Mouse (Mus musculus): ENCODE data around the gene Cdh11. TPM values are rescaled to one million over a fixed set of nuclear protein-coding genes. Genes with fewer than 3 reads are reported as not detected.

Cdh11 gene
- total and polyA plus RNA-seq, 3 experiments, result 0.07 TPM; not detected in 2

DNA sequence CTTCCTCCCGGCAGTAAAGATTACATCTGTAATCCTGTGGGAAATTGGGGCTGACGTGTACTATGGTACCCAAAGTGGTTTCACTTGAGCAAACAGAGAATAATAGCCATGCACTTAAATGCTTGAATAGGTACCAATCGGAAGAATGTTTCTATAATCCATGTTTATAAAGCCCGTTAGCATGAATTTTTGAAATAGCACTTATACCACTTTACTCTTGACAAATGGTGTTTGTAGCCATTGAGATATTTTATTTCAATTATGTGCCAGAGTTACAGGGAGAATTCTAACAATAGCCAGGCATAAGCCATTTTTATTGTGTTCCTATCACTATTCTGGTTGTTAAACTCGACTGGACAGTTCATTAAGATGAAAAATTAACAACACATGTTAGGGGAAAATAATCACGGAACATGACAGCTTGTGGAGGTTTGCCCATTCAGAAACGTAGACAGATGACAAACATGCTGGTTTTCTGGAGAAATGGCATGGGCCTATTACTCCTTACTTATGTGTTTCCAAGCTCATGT lies 80.0 kb downstream of the Cdh11 start:
- Histone ChIP-seq H3K4me3 (ENCODE audit: control insufficient read depth in 1 of 2, insufficient read depth in 1 of 2, low read depth in 2 of 2, low read length in 2 of 2) (no peak overlapping the region), H3K27me3 (ENCODE audit: control insufficient read depth in 1 of 2, insufficient read depth in 2 of 2, low read length in 2 of 2) (no peaks in the 10 kb centered on the region), H3K9me3 (replicated peaks; ENCODE audit: insufficient read depth, low read length) (no peaks in the 10 kb centered on the region), H3K36me3 (ENCODE audit: control insufficient read depth in 1 of 2, insufficient read depth in 2 of 2, low read length in 2 of 2) (no peaks in the 10 kb centered on the region), H3K79me2 (ENCODE audit: control insufficient read depth, insufficient read depth, low read length, poor library complexity) (no peaks in the 10 kb centered on the region), H3K27ac (ENCODE audit: control insufficient read depth, low read depth, low read length) (no peak overlapping the region), H3K4me1 (ENCODE audit: control insufficient read depth in 1 of 2, insufficient read depth in 2 of 2, low read length in 2 of 2) (no peaks in the 10 kb centered on the region), H3K9ac (ENCODE audit: control insufficient read depth, low read depth, low read length, poor library complexity, severe bottlenecking) (no peak overlapping the region)
- DNase-seq (ENCODE audit: low read depth, low spot score), result no peak
- TF ChIP-seq MAFK (IDR thresholded peaks at IDR 0.05; ENCODE audit: borderline replicate concordance, low read depth, low read length) (no peak), RCOR1 (IDR thresholded peaks at IDR 0.05; ENCODE audit: low read depth, low read length) (no peak), MXI1 (IDR thresholded peaks at IDR 0.05; ENCODE audit: low read depth, low read length) (no peak), CTCF (IDR thresholded peaks at IDR 0.05 in 2 of 3, conservative IDR thresholded peaks at IDR 0.05 in 1 of 3; ENCODE audit: control insufficient read depth in 1 of 3, insufficient read depth in 1 of 3, low read depth in 2 of 3, low read length in 3 of 3, poor library complexity in 1 of 3, severe bottlenecking in 1 of 3) (no peak), ELF1 (IDR thresholded peaks at IDR 0.05; ENCODE audit: low read depth, low read length) (no peak), MAX (IDR thresholded peaks at IDR 0.05; ENCODE audit: low read length) (no peak), POLR2AphosphoS5 (IDR thresholded peaks at IDR 0.05; ENCODE audit: borderline replicate concordance, low read depth, low read length) (no peak), ZNF384 (IDR thresholded peaks at IDR 0.05; ENCODE audit: low read depth, low read length) (no peak), TAL1 (IDR thresholded peaks at IDR 0.05; ENCODE audit: low read length) (no peak), GATA1 (IDR thresholded peaks at IDR 0.05; ENCODE audit: low read depth, low read length) (no peak), ZC3H11A (IDR thresholded peaks at IDR 0.05; ENCODE audit: low read depth, low read length) (no peak), BHLHE40 (IDR thresholded peaks at IDR 0.05; ENCODE audit: borderline replicate concordance, low read depth, low read length) (no peak), JUND (IDR thresholded peaks at IDR 0.05; ENCODE audit: low read depth, low read length) (no peak), MAZ (IDR thresholded peaks at IDR 0.05; ENCODE audit: low read depth, low read length) (no peak), MEF2A (IDR thresholded peaks at IDR 0.05; ENCODE audit: extremely low read depth, insufficient replicate concordance, low read depth, low read length, poor library complexity, severe bottlenecking) (no peak), KAT2A (conservative IDR thresholded peaks at IDR 0.05; ENCODE audit: low read depth, low read length) (no peak), ZKSCAN1 (IDR thresholded peaks at IDR 0.05; ENCODE audit: low read depth, low read length) (no peak), E2F4 (IDR thresholded peaks at IDR 0.05; ENCODE audit: borderline replicate concordance, low read depth, low read length) (no peak), CHD2 (IDR thresholded peaks at IDR 0.05; ENCODE audit: low read length) (no peak), NRF1 (IDR thresholded peaks at IDR 0.05; ENCODE audit: insufficient read depth, low read depth, low read length, poor library complexity, severe bottlenecking) (no peak)

DNA sequence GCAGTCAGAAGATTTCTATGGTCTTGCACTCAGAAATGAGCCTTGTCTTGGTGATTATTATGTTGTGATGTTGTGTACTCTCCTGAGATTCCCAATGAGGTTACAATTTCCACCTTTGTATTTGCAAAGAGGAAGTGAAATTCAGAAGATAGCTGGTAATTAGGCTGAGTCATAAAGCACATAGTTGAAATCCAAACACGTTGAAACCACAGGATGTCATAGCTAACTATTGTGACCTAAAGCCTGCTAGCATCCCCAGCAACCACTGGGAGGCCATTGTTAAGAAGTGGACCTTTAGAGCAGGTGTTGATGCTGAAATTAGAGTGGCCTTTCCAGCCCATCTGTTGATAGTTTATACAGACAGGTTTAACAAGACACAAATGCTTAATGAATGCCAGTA lies 85.2 kb downstream of the Cdh11 start:
- Histone ChIP-seq H3K9me3 (replicated peaks; ENCODE audit: insufficient read depth, low read length) (no peaks in the 10 kb centered on the region), H3K79me2 (ENCODE audit: control insufficient read depth, insufficient read depth, low read length, poor library complexity) (no peaks in the 10 kb centered on the region), H3K9ac (ENCODE audit: control insufficient read depth, low read depth, low read length, poor library complexity, severe bottlenecking) (no peak overlapping the region), H3K36me3 (ENCODE audit: control insufficient read depth in 1 of 2, insufficient read depth in 2 of 2, low read length in 2 of 2) (no peaks in the 10 kb centered on the region), H3K4me3 (ENCODE audit: control insufficient read depth in 1 of 2, insufficient read depth in 1 of 2, low read depth in 2 of 2, low read length in 2 of 2) (no peak overlapping the region), H3K27me3 (ENCODE audit: control insufficient read depth in 1 of 2, insufficient read depth in 2 of 2, low read length in 2 of 2) (no peaks in the 10 kb centered on the region), H3K27ac (ENCODE audit: control insufficient read depth, low read depth, low read length) (no peak overlapping the region), H3K4me1 (ENCODE audit: control insufficient read depth in 1 of 2, insufficient read depth in 2 of 2, low read length in 2 of 2) (no peaks in the 10 kb centered on the region)
- TF ChIP-seq NELFE (IDR thresholded peaks at IDR 0.05; ENCODE audit: low read depth, low read length), result no peak
- TF ChIP-seq POLR2AphosphoS2 (IDR thresholded peaks at IDR 0.05; ENCODE audit: low read length), result no peak
- no peak for TF ChIP-seq TAL1 (IDR thresholded peaks at IDR 0.05; ENCODE audit: low read length)
- TF ChIP-seq TCF12 (IDR thresholded peaks at IDR 0.05; ENCODE audit: low read depth, low read length), result no peak
- no peak for TF ChIP-seq MYC (IDR thresholded peaks at IDR 0.05; ENCODE audit: low read depth, low read length)
- TF ChIP-seq MXI1 (IDR thresholded peaks at IDR 0.05; ENCODE audit: low read depth, low read length), result no peak
- no peak for TF ChIP-seq ETS1 (IDR thresholded peaks at IDR 0.05; ENCODE audit: low read depth, low read length)
- TF ChIP-seq HCFC1 (IDR thresholded peaks at IDR 0.05; ENCODE audit: low read depth, low read length), result no peak
- TF ChIP-seq ZMIZ1 (IDR thresholded peaks at IDR 0.05; ENCODE audit: low read depth, low read length), result no peak
- TF ChIP-seq MAZ (IDR thresholded peaks at IDR 0.05; ENCODE audit: low read depth, low read length), result no peak
- no peak for DNase-seq (ENCODE audit: low read depth, low spot score)
